Mouse (Mus musculus): ENCODE data around the gene Macrod2.

GRCm38 (mm10) chr2:140669081-140669480 lies 274.0 kb downstream of the Macrod2 start:
- no peak for TF ChIP-seq POLR2A (IDR thresholded peaks at IDR 0.05; ENCODE audit: borderline replicate concordance, insufficient read depth, low read length)
- TF ChIP-seq CTCF (IDR thresholded peaks at IDR 0.05; ENCODE audit: borderline replicate concordance, insufficient read depth, low read depth, low read length): no peak

All from cerebellum, adult 2 months (tissue).